Mouse (Mus musculus) olfactory bulb, adult 2 months (tissue): Measurements from ENCODE around the gene Frmd5.

Source experiments
- CTCF ChIP-seq: fragments of 200-500 bp; IDR thresholded peaks from 2 replicates; pipeline ENCODE4 v1.5.1; 2012; ENCODE audit warnings: low read depth, mild to moderate bottlenecking, low read length, moderate library complexity; ENCODE audit not compliant: insufficient read depth
- POLR2A ChIP-seq: fragments of 200-500 bp; IDR thresholded peaks from 2 replicates; pipeline ENCODE4 v1.6.1; 2012; ENCODE audit warnings: mild to moderate bottlenecking, low read depth, low read length, moderate library complexity; ENCODE audit not compliant: insufficient read depth

GRCm38 (mm10) chr2:121705756-121706155, 101.1 kb downstream of the Frmd5 start:
- no peak for TF ChIP-seq CTCF
- TF ChIP-seq POLR2A = no peak
